Mouse (Mus musculus) hindbrain, embryonic 11.5 days (tissue): ENCODE measurements around the gene Mapk1ip1l. TPM values are rescaled to one million over a fixed set of nuclear protein-coding genes. Genes with fewer than 3 reads are reported as not detected.

ENCODE experiments used
- polyA plus RNA-seq: library from polyadenylated mRNA; unstranded; fragments of >200 nt; fragmentation: Nextera tagmentation; extraction: Ambion mirVana; gene quantifications from 2 replicates; pipeline ENCODE4 v1.2.1, GENCODE M21; 2014

Gene Mapk1ip1l
- polyA plus RNA-seq, 1 experiment from 2014 or later, result 86.4 TPM

Other genes starting within 250 kb of the Mapk1ip1l start
- gene Gch1, start 108.9 kb upstream of the Mapk1ip1l start, polyA plus RNA-seq, result 2.8 and 3.2 TPM in 2 replicates
- gene Wdhd1, start 21.4 kb upstream of the Mapk1ip1l start, polyA plus RNA-seq, result 36.5 and 38.9 TPM in 2 replicates
- 5.3 and 7.2 TPM in 2 replicates for gene Socs4, start 21.3 kb upstream of the Mapk1ip1l start, polyA plus RNA-seq
- 0.38 and 1.1 TPM in 2 replicates for gene Lgals3, start 69.5 kb downstream of the Mapk1ip1l start, polyA plus RNA-seq
- 59.9 and 63.2 TPM in 2 replicates for gene Dlgap5, start 120.1 kb downstream of the Mapk1ip1l start, polyA plus RNA-seq
- gene Fbxo34, start 152.2 kb downstream of the Mapk1ip1l start, polyA plus RNA-seq, result 20.1 and 22.9 TPM in 2 replicates